Mouse (Mus musculus): ENCODE data around the gene Ralgps1.

- TF ChIP-seq CTCF (IDR thresholded peaks at IDR 0.05; ENCODE audit: control insufficient read depth, insufficient read depth, low read length) (no peak), POLR2A (IDR thresholded peaks at IDR 0.05; ENCODE audit: borderline replicate concordance, control insufficient read depth, low read depth, low read length) (no peak)
Observed at GRCm38 (mm10) chr2:33228551-33228950, 142.7 kb downstream of the Ralgps1 start.
